Mouse (Mus musculus) CH12F3 (cell line): ENCODE measurements around the gene Ano2.

Experiments used
- in situ Hi-C: fragments of 300-500 bp; cut with MboI; formaldehyde crosslinking; loops from 2 replicates; pipeline ENCODE4 v1.14.3; 2020; ENCODE audit warnings: low sequenced_read_pairs

Ano2 gene

DNA sequence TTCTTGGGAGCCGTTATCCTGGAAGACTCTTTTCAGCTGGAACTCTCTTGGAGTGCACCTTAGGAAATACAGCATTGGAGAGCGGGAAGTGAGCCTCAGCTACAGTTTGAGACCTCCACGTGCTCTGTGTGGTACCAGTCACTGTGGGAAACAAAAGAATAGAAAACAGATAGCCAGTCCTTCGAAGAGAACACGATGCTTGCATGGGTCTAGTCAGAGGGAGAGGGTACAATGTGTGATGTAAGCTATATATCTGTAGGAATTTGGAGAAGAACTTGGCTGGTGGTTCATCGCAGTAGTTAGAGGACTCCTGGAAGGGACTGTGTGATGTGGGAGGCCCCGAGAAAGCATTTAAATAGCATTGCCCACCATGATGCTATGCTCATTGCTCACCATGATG is 189.1 kb downstream of the Ano2 start:
- in situ Hi-C loops = no loop called here

- in situ Hi-C loops = no loop called here
Measured at GRCm38 (mm10) chr6:125888596-125888995, 198.4 kb downstream of the Ano2 start.

- in situ Hi-C loops = no loop called here
Measured at GRCm38 (mm10) chr6:125894340-125894739, 204.1 kb downstream of the Ano2 start.

DNA sequence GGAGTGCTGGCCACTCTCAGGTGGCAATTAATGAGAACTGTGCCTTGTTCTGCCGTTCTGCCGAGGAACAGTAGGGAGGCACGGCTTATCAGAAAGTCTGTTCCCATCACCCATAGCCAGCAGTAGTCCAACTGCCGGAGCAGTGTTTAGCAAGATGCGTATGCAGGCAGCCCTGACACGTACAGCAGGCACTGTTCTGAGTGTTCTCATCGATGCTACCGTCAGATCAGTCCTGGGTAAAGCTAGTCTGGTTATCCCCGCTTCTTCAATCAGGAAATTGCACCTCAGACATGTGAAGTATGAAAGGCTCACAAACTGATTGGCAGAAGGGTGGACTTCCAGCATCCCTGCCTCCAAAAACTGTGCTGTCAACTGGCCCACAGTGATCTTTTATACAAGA is 224.2 kb downstream of the Ano2 start:
- in situ Hi-C loops = no loop called here

GRCm38 (mm10) chr6:125922746-125923145 is 232.5 kb downstream of the Ano2 start:
- in situ Hi-C loops = no loop called here

GRCm38 (mm10) chr6:125924979-125925378 is 234.8 kb downstream of the Ano2 start:
- in situ Hi-C loops = no loop called here

DNA sequence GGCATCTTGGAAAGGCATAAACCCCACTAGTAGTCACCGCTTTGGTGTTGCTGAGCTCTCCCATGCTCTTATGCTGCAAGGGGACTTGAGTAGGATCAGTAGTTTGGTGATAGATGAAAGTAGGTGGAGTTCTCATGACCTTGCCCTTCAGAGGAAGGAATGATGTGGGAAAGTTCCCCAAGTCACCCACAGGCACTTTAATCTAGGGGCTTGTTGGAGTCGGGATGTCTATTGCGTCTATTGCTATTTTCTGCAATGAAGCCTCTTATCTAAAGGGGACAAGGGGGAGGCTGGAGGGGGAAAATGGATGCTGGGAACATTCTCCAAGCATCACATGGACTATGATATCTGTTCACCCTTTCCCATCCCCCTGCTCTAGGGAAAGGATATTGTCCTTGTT is 235.6 kb downstream of the Ano2 start:
- in situ Hi-C loops = no loop called here

DNA sequence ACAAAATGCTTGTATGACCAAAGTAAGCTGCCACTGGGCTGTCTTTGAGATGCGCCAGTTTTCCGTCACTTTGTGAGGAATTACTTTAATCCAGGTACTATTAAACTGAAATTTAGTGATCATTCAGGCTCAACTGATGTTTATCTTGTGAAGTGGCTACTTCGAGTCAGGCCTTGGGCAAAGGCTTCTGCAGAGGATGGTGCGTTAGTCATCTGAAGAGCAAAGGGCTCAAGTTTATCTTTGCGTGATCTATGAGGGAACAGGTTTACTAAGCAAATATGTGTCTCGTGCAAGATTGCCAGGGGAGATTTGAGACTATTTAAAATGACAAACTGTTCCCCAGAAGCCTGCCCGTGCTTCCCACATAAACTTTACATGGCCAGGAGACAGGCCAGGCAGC is 241.7 kb downstream of the Ano2 start:
- in situ Hi-C loops = no loop called here

DNA sequence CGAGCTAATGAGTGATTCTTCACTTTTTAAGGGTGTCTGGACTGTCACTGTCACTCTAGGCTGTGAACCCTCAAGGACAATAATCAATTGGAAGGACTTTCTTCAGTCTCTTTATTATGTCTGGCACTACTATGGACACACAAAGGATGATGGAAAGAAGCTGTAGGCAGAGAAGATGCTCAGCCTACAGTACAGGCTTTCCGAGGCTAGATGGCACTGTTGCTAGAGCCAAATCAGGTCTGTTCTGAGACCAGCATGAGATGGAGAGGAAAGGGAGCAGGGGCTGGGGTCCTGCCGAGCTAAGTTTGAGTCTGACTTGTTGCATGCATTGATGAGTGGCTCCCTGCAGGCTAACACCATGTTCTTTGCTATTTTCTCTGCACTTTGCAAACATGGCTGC is 264.7 kb downstream of the Ano2 start:
- in situ Hi-C loops = no loop called here

DNA sequence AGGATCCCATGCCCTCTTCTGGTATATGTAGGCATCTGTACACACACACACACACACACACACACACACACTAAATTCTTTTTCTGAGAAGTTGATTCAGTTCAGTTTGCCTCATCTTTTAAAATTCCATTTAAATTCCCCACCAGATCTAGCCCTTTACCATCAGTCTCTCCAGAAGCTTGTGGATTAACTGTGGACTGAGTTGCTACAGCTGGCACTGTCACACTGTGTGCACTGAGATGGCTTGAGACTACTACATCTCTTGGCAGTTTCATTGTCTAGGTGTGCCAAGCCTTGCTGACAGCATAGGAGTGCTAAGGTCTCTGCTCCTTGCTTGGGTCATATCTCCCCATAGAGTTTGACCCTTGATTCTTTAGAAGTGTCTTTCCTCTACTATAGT is 283.3 kb downstream of the Ano2 start:
- in situ Hi-C loops = no loop called here

- in situ Hi-C loops = no loop called here
Measured at GRCm38 (mm10) chr6:125975788-125976465, 285.7 kb downstream of the Ano2 start.

- in situ Hi-C loops = no loop called here
Measured at GRCm38 (mm10) chr6:125979601-125980000, 289.4 kb downstream of the Ano2 start.

DNA sequence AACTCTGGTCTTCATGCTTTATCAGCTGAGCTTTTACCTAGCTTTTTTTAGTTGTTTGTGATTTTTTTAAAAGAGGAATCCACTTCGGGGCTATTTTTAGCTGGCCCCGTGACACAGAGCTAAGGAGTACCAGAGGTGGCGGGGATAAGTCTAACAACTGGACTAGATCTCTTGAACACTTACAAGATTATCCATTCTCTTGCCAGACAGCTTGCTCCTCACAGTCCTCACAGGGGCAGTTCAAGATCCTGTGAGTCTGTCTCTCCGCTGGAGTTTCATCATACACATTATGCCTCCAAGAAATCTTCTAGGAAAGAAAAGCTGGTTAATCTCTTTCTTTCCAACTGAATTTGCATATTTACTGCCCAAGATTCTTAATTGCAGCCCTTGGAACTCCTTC is 293.8 kb downstream of the Ano2 start:
- in situ Hi-C loops = no loop called here

- in situ Hi-C loops = no loop called here
Measured at GRCm38 (mm10) chr6:125992731-125993130, 302.5 kb downstream of the Ano2 start.

DNA sequence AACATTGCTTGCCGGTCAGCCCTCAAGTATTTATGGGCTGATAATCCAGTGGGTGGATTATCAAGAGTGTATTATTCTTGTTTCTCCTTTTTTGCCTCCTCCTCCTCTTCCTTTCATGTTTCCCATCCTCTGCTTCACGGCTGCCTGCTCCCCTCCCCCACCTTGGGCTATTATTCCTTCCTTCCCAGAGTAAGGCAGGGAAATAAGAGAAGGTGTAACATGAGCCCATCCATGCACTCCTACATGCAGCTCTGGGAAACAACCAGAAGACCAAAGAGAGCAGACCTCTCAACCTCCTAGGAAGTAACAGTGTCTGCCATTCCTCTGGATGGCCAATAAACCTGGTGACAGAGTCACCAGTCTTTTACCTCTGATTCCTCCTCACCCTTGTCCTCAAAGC is 311.6 kb downstream of the Ano2 start:
- in situ Hi-C loops = no loop called here

DNA sequence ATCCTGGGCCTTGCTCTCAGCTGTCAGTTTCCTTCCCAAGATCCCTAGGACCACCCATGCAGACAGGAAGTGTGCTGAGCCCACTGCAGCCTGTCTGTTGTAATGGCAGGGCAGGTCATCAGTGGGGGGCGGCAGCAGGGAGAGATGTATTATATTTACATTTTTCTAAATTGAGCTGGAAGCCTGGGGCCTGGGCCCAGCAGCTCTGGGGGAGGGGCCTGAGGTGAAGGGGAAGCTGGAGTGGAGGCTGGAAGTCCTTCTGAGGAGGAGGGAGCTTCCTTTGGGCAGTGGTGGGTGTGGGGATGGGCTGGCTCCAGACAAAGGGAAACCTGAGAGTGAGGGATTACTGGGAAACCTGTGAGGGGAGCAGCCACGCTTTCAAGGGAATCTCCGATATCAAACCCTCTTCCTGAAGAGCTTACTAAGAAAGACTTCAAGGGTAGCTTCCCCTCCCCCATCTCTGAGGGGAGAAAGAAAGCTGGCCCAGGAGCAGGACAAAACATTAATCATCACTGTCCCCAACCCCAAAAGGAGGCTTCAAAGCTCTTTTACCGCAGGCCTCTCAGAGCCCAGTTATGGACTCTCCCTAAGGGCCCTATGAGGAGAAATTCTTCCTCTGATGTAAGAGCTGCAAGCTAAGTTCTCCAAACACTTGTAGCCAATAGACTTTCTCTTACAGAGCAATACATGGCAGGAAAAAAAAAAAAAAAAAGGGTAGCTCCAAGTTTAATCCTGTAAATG is 313.0 kb downstream of the Ano2 start:
- in situ Hi-C loops = no loop called here

- in situ Hi-C loops = no loop called here
Measured at GRCm38 (mm10) chr6:126006647-126007046, 316.4 kb downstream of the Ano2 start.

DNA sequence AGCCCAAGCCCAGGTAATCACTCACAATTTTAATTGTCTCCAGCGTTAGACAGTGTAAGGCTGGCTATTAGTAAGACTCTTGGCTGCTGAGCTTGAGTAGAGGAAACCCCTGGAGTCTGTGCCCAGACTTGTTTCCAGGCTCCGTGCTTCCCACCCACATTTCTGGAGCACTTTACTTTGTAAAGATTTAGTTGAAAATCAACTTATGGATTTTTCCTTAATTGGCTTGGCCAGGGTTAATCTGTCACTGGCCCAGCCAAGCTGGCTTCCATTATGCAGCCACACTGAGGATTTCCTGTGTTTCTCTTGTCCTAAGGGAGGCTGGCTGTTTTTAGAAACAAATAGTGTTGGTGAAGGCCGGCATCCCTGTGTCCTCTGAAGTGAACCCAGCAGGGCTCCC is 318.9 kb downstream of the Ano2 start:
- in situ Hi-C loops = no loop called here

GRCm38 (mm10) chr6:126016991-126017390 is 326.8 kb downstream of the Ano2 start:
- in situ Hi-C loops = no loop called here

DNA sequence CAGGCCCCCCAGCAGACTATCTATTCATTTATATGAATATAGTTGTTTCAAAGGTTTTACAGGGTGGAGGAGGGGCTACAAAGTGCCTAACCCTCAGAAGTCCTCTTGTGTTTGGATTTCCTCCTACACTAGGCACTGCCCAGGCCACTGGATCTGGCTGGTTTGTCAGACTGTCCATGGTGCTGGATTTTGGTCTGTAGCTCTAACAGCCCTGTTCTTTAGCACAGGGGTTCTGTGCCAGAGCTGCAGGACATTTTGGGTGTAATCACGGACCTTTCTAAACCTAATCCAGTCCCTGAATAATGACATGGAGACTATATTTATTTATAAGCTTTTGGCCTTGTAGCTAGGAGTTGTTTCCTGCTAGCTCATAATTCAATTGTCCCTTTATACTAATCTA is 328.2 kb downstream of the Ano2 start:
- in situ Hi-C loops = no loop called here

- in situ Hi-C loops = no loop called here
Measured at GRCm38 (mm10) chr6:126033693-126034402, 343.6 kb downstream of the Ano2 start.

DNA sequence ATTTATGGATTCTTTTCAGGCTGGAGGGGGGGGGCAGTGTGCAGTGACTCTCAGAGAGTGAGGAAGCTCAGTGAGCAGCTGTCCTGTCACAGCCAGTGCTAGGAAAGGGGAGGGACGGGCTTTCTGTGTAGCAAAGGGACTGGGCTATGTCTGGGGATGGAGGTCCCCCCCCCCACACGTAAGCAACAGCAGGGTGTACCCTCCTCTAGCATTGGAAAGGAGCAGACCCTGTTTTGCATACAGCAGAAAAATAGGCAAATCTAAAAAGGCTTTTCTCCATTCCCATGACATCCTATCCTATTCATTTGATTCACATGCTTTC is 344.1 kb downstream of the Ano2 start:
- in situ Hi-C loops = no loop called here
